Mouse (Mus musculus): ENCODE measurements around the gene Nsd1.

- no peak for TF ChIP-seq POLR2A (IDR thresholded peaks at IDR 0.05; ENCODE audit: low read depth, low read length)
- TF ChIP-seq CTCF (conservative IDR thresholded peaks at IDR 0.05; ENCODE audit: insufficient read depth, insufficient read length, low read depth, low read length) = no peak
These were observed 41.3 kb upstream of the Nsd1 start for GRCm38 (mm10) chr13:55168255-55168654.
